8 mouse cellular contexts compared by ENCODE assay signal in genomic region chr11:69632284-69633089, GRCm38 (mm10). TPM values are rescaled to one million over a fixed set of nuclear protein-coding genes. Genes with fewer than 3 reads are reported as not detected.
DNase-seq lines count a peak whose midpoint lies in the region; ATAC-seq and TF ChIP-seq lines count a peak whose summit lies in the region.

Gene Fxr2, plus strand, starts transcription at chr11:69632990.

- peaks cover 22% of the 10 kb centered on the region for H3K36me3 ChIP-seq in hindbrain, embryonic 10.5 days
- H3K36me3 ChIP-seq in lung, postnatal 0 days (ENCODE audit: insufficient read depth, low read length): no peaks in the 10 kb centered on the region

- no peaks in the 10 kb centered on the region for H3K9me3 ChIP-seq in hindbrain, embryonic 10.5 days
- H3K9me3 ChIP-seq in lung, postnatal 0 days (ENCODE audit: low read length): no peaks in the 10 kb centered on the region

- H3K27me3 ChIP-seq in hindbrain, embryonic 10.5 days (ENCODE audit: insufficient read depth, poor library complexity, severe bottlenecking): no peaks in the 10 kb centered on the region
- no peaks in the 10 kb centered on the region for H3K27me3 ChIP-seq in lung, postnatal 0 days (replicated peaks; ENCODE audit: insufficient read depth, low read length)

- H3K27ac ChIP-seq in hindbrain, embryonic 10.5 days: peak within 1 kb of the TSS; percentile 99
- H3K27ac ChIP-seq in lung, postnatal 0 days (ENCODE audit: low read length): peak within 1 kb of the TSS; percentile 96

- TF ChIP-seq EP300 in lung, postnatal 0 days (IDR thresholded peaks at IDR 0.05): no peak

- under 1% methylated on average over 56 of the region's 56 CpGs for WGBS in hindbrain, embryonic 10.5 days
- WGBS in lung, postnatal 0 days: under 1% methylated on average over 22 of the region's 56 CpGs

- H3K4me3 ChIP-seq in hindbrain, embryonic 10.5 days: peak within 1 kb of the TSS; percentile 100
- H3K4me3 ChIP-seq in lung, postnatal 0 days (ENCODE audit: low read depth, low read length): peak within 1 kb of the TSS; percentile 77

- peak; percentile 98 for DNase-seq in MN1 (ENCODE audit: low spot score)
- peak; percentile 100 for DNase-seq in cerebellum, adult 9-10 months
- peak; percentile 100 for DNase-seq in hindbrain, embryonic 10.5 days (ENCODE audit: low spot score)
- DNase-seq in layer of hippocampus, adult 9-11 months: peak; percentile 100
- DNase-seq in lung, postnatal 0 days (ENCODE audit: low spot score): peak; percentile 99
- DNase-seq in ovary, postnatal 14 days (ENCODE audit: low spot score): peak; percentile 100
- peak; percentile 100 for DNase-seq in thymus, postnatal 14 days

- peak; percentile 97 for ATAC-seq in frontal cortex, adult (ENCODE audit: low TSS enrichment)
- ATAC-seq in lung, postnatal 0 days: peak; percentile 96

- TF ChIP-seq CTCF in lung, postnatal 0 days (IDR thresholded peaks at IDR 0.05): peak; percentile 90

- H3K9ac ChIP-seq in lung, postnatal 0 days (replicated peaks; ENCODE audit: low read depth): peak within 1 kb of the TSS; percentile 88

- peaks cover 28% of the 10 kb centered on the region for H3K4me1 ChIP-seq in hindbrain, embryonic 10.5 days (replicated peaks)
- H3K4me1 ChIP-seq in lung, postnatal 0 days (ENCODE audit: insufficient read depth, low read depth, low read length): no peaks in the 10 kb centered on the region; the same call in 1 of the 2 replicates

- H3K4me2 ChIP-seq in lung, postnatal 0 days (replicated peaks; ENCODE audit: low read depth, low read length): peak within 1 kb of the TSS; percentile 85

RNA-seq across cellular contexts. Expression of gene Fxr2, which starts in this region (rescaled TPM):
- 37.9 and 47.4 TPM in 2 replicates for polyA plus RNA-seq in hindbrain, embryonic 10.5 days (2016; fragmentation: Nextera tagmentation; extraction: Ambion mirVana)
- 16.3 and 17.9 TPM in 2 replicates for polyA plus RNA-seq in lung, postnatal 0 days (2015; fragmentation: Nextera tagmentation; extraction: Ambion mirVana)

Comparison
In these comparisons a context has a peak if more than half of its experiments do, and no peak if none do; other contexts are left out.
1. Peak in every context shown above with its lines: DNase-seq, ATAC-seq, H3K4me3 ChIP-seq and H3K27ac ChIP-seq.